Mouse (Mus musculus) layer of hippocampus, adult 11-12 months (tissue): ENCODE measurements at regions not wholly inside any gene's neighbourhood (a gene's known extent, or its start where the extent isn't known, plus 50 kb on each side); places are given as distances from the start of the nearest gene placed in this dataset.

ENCODE experiments used
- DNase-seq: peaks from one replicate; pipeline ENCODE4 v3.0.0; 2022; ENCODE audit warnings: low spot score

DNA sequence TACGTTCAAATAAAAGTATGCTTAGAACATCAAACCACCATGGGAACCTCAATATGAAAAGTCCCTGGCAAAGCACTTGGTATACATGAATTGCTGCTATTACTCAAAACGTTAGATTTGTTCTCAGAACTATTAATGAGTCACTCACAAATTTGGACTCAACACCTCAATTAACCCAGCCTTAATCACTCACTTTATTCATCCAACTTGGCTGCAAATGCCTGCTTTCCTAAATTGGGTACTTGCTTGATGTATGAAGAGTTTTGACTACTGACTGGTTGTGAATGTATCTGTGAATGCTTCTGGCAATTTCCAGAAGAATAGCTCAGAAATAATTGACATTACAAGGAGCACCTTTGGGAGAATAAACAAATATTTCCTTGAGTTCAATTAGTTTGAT, 308.6 kb downstream of the Arl4a start:
- DNase-seq = no peak

DNA sequence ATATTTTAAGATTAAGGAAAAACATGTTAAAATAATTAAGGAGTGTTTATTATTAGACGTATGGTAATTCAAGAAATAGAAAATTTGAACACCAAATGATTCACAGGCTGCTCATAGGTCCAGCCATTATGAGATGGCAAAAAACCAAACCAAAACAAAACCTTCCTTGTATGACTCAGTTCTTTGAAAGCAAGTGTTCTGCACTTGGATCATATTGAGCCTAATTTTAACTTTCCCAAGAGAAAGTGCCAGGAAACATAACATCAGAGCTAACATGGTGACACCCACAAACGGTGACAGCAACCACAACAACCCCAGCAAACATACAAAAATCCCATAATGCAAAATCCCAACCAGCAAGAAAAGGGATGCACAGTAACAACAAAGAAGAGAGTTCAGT, 313.7 kb downstream of the Arl4a start:
- DNase-seq = no peak

DNA sequence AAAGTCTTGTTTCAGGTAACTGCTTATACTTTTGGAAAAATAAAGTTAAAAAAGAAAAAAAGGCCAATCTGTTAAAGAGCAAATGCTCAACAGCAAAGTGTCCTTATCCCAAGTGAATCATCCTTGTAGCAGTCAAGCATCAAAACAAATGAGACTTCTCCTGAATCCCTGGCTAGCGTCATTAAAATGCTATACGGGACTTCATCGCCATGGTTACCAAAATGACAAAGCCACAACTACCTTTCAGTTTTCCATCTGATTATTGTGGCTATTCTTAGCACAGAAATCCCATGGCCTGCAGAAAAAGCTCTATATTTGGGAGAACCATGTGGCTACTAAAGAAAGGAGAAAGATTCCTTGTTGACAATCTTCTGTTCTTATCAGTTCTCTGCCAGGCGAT, 322.7 kb downstream of the Arl4a start:
- no peak for DNase-seq

DNA sequence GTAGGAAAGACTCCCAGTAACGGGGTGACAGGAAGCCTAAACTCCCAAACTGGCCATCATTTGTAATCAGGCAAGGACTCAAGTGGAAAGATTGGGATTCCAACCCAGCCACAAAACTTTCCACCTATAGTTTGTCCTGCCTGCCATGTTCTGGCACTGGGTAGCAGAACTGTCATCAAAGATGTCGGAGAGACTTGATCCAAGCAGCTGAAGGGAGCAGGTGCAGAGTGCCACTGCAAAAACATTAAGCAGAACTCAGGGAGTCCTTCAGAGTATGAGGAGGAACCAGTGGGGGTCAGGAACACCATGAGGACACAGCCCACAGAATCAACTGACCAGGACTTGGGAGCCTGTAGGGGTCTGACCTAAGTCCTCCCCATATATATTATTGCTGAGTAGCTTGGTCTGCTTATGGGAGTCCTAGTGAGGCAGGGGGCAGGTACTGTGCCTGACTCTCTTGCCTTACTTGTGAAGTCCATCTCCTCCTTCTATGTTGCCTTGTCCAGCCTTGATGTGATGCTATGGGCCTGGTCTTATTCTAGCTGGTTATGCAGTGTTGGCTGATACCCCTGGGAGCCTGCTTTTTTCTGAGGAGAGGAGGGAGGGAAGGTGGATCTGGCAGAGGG, 323.5 kb downstream of the Arl4a start:
- no peak for DNase-seq

DNA sequence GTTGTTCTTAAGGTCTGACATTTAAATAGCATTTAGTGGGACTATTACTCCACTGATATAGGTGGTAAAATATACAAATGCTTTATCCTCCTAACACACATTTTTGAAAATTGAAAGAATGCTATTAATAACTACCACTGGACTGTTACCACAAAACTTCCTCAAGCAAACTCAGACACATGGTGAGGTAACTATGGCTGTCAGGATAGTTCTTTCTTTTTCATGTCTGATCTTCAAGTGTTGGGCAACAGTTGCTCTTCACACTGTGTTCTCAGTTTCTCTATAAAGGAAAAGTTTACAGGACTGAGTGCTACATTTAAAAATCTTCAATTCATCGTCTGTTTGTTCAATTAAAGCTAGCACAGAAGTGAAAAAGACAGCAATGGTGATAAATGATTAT, 326.0 kb downstream of the Arl4a start:
- DNase-seq = no peak

DNA sequence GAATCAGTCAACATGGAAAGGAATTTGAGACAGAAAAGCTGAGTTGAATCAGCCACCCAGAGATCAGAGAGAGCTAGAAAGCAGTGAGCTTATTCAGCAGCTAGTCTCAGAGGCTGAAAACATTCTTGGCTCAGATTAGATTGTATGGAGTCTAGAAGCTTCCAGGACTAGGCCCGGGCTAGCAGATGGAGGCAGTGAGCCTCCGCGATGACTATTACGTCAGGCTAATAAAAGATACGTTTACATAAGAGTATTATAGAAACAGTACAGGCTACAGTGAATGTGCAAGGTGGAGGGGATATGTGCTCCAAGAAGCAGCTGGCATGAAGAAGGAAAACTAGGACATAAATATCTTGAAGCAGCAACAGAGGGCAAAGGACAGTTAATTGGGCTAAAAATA, 328.0 kb downstream of the Arl4a start:
- no peak for DNase-seq

DNA sequence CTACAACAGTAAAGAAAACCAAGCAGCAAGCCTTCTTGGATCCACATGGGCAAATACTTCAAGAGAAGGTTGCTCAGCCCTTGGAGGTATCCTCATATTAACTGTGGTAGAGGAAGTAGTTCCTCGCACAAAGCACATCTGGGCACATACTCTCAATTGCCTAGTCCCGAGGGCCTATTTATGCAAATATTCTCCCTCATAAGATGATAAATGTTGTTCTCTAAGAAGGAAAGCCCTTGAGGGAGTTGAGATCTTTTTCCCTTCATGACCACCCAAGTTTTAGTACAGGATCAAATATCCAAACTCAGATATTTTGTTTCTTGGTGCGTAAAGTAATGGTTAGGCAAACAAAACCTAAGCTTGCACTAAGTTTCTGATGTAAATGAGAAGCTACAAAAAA, 340.6 kb downstream of the Arl4a start:
- no peak for DNase-seq

DNA sequence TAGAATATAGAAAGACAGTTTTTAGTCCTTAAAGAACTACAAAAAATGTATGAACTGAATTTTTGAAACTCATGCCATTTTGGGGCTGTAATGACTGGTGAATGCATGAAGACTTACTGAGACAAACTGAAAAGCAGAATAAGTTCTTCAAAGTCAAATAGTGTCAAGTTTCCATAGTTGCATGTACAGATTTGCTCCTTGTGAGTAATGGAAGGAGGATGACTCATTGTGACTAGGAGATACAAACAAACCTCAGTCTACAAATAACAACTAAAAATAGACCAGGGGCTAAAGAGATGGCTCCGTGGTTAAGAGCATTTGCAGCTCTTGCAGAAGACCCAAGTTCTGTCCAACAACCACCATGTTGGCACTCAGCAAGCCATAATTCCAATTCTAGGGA, 342.5 kb downstream of the Arl4a start:
- DNase-seq = no peak

DNA sequence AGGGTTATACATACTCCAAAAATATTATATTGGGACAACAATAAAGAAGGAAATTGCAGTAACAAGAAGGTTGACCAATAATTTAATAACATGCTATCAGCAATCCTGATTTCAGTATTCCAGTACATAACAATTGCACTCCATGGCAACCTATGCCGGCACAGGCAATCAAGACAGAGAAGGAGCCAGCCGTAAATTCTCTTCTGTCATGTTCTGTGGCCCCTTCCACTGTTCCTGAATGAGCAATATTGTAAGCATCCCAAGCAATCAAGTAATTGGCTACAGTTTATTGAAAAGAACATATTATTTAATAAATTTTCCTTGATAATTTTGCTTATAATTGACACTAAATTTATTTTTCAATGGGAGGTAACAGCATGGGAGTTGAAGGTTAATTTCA, 345.8 kb downstream of the Arl4a start:
- no peak for DNase-seq

DNA sequence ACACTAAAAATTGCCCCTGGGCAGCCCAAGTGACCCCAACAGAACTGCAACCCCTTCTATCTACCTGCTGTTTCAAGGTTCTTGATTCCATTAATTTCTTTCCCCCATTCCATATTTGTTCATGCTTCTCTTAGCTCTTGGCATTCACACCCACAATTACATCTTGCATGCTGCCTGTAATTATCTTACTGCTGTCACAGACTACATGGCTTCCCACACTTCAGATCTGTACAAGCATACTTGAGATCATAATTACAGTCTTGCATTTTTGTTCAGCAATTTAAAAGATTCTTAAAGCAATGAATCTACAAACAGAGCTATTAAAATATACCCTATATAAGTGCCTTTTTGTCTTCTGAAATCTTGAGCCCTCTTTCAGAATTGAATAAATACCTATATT, 352.4 kb downstream of the Arl4a start:
- DNase-seq = no peak

DNA sequence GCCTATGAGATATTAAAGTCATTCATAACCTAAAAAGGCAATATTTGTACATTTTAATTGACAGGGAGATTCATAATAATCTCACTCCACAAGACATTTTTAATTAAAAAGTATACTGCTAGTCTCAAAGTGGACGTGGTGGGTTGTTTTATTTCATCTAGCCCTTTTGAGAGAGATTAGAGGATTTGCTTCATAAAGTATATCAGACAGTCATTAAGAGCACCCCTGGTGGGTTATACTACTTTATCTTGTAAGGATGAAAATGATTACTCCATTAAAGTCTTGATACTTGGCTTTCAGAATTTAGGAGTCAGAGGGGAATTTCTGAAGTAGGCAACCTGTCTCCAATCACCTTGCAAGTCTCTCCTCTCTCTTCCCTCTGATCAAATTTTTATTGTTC, 355.7 kb downstream of the Arl4a start:
- DNase-seq = no peak

DNA sequence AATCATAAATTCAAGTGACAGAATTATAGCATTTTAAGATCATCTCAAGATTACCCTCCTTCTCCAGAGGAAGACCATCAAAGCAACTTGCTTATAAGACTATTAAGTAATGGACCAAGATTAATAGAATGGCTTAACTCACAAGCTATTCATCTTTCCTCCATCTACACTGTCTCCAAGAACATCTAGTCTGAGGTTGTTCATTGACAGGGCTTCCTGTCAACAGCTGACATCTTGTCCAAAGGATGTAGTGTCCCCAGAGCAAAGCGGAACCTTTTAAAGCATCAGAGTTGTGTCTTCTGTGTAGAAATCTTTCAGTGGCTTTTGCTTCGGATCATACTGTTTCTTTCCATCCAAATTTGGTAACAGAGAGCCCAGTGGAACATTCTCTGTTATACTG, 362.2 kb downstream of the Arl4a start:
- DNase-seq = no peak

DNA sequence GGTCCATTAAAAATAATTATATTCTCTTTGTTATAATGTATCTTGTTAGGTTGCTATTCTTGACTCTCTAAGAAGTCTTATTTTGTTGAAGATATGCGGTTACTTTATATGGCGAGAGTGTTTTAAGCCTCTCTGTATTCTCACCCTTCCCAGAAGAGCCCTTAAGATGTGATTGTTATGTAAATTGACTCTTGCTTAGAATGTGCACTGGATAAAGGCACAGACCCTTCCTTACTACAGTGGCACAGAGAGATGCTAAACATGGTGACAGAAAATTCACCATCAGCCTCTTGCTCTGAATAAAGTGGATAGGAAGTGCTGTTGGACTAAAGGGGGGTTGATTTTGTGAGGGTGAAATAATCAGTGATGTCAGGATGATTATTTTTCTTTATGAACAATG, 370.1 kb downstream of the Arl4a start:
- no peak for DNase-seq

DNA sequence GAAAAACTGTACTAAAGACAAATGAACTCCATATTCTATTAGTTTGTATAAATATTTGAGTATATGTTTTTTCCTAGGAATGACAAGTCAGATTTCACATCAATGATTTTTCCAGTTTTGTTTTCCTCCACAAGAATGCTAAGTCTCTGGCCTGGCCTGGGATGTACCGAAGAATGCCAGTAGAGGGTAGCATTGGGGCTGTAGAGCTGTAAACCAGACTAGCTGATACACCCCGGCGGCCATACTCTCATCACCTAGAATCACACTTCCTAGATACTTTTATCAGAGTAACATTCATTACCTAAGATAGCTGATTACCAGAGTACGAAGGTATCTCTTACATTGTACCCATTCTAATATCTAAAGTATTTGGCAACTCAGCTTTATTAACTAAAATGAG, 372.4 kb downstream of the Arl4a start:
- peak; percentile 72 for DNase-seq

DNA sequence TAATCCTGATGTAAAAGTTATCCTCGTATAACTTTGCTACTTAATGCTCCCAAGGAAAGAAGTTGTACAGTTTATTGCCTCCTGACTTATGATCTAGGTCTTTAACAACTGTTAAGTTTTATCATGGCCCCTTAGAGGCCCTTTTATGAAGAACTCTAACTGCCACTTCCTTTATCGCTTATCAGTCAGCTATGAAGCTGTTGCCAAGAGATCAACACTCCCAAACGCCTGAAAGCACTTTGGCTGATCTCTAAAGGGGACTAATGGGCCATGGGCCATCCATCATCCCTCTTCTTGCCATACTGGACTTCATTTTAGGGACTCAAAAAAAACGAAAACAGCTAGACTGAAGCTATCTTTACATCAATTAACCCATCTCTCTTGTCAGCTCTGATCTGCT, 377.4 kb downstream of the Arl4a start:
- no peak for DNase-seq

DNA sequence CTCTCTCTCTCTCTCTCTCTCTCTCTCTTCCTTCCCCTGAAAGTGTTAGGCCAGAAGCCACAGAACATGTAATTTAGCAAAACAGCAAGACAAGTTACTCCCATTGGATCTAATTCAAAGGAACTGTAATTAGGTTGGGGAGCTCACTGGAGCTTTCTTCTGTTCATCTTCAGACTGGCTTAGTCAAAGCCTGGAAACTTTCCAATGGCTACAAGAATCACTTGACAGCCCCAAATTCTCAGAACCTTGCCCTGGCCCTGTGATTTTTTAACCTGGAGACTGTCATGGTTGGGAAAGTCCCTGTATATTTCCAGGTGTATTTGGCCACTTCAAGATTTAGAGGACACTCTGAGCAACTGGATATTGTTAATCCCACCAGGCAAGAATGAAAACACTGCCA, 381.2 kb downstream of the Arl4a start:
- DNase-seq = no peak

DNA sequence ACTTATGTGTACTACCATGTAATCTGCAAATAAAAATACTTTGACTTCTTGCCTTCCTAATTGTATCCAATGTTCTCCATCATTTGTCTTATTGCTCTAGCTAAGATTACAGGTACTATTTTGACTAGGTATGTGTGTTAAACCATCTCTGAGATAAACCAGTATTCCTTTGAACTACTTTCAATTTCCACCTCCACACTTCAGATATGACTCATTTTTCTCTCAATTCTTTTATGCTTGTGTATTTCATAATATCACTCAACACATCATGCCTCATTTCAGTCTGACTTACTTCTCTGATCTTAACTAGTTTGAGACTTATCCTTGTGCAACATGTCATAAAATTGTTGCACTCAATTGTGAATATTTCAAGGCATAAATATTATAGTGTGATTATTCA, 388.9 kb downstream of the Arl4a start:
- DNase-seq = no peak

DNA sequence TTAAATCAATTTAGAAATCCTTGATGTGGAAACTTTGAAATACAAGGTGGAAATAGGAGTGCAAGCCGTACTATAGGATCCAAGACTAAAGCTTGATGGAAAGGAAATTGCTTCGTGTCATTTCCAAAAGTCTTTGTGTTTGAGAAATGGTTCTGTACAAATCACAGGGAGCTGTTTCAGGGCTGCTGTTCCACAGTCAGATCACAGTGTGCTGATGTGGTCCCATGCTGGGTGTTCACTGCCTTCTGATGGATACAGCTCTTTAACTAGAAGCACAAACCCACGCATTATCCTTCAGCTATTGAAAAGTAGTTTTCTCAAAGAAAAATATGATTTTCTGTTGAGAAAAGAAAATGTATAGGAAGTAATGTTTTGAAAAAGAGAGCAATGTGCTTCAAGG, 391.3 kb downstream of the Arl4a start:
- no peak for DNase-seq

DNA sequence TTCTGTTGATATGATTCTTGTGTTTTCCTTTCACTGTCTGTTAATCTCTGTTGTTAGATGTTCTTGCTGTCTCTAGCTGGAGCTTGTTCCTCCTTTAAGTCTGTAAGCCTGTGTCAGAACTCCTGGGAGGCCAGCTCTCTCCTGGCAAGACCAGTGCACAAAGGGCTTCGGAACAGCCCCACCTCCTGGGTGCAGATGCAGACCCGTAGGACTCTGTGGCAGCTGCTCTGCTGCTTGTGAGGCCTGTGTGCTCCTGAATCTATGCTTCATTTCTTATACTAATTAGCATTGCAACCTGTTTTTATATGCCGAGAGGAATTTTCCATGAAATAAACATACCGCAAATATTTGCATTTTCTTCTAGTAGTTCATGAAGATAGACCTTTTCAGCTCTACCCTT, 392.2 kb downstream of the Arl4a start:
- no peak for DNase-seq

DNA sequence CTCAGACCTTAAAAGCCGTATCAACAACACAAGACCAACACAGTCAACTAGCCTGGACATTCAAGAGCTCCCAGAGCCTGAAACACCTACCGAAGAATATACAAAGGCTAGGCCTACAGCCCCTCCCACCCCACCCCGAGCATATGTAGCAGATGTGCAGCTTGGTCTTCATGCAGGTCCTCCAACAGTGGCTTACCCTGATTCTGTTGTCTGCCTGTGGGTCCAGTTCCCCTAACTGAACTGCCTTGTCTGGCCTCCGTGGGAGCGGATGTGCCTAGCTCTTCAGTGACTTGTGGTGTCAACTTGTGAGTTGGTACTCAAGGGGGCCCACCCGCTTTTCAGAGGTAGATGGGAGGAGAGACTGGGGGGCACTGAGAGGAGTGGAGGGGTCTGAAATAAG, 398.6 kb downstream of the Arl4a start:
- no peak for DNase-seq

DNA sequence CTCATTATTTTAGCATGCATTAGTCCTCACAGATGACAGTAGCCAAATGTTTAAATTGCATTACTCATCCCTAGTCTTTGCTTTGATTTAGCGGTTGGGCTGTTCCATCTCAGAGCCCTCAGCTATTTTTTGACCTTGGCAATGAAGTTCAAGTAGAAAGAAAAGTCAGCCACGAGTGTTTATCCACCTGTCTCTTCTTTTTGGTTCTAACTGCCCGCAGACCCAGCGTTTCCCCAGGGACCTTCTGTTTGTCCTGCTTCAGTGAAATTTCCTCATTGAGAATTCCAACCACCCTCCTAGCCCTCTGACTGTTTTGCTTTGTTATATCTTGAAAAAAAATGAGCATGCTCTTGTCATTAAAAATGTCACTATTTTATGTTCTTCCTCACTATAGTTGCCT, 403.5 kb downstream of the Arl4a start:
- no peak for DNase-seq

DNA sequence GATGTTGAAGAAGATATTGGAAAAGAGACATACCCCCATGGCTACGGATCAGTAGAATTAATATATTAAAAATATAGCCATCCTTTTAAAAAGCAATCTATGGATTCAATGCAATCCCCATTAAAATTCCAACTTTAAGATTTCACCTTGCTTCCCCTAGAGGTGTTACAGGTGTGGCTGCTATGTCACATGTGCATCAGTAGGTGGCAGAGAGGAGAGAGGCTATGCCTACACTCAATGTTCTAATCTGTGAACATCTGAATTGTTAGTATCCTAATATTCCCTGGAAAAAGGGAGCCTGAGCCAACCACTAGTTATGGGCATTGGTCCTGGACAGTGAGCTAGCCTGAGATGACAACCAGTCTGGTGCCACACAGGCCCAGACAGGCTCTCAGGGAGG, 416.6 kb downstream of the Arl4a start:
- DNase-seq = no peak

DNA sequence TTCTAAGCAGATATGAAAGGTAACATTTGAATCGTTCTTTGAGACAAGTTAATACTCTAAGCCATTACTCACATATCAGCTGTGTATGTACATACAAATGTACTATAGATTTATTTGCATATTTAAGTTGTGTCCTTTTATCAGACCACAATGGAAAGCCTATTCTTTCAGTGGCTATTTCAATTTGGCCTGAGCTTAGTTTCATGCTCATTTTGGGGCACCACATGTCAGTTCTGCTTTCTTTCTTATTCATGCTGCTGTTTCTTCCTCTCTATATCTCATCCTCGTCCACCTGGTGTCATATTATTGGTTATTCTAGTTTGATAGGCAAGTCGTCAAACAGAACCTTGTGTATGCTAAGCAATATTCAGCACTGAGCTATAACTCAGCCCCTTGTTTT, 432.5 kb downstream of the Arl4a start:
- DNase-seq = no peak

DNA sequence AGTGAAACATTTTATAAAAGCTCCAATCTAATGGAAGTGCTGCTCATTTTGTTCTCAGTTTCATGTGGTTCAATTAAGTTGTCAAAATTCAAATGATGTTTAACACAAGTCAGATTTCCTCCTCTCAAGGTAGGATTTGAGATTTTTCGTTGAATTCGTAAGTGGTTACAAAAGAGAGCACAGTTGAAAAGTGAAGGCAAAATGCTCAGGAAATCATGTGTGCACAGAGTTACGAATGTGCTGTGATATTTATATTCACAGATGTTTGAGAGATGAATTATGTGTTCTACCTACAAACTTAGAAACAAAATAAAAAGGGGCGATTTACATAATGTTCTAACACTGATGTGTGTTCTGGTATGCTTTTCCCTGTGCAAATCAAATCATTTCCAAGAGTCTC, 433.1 kb downstream of the Arl4a start:
- DNase-seq = no peak

DNA sequence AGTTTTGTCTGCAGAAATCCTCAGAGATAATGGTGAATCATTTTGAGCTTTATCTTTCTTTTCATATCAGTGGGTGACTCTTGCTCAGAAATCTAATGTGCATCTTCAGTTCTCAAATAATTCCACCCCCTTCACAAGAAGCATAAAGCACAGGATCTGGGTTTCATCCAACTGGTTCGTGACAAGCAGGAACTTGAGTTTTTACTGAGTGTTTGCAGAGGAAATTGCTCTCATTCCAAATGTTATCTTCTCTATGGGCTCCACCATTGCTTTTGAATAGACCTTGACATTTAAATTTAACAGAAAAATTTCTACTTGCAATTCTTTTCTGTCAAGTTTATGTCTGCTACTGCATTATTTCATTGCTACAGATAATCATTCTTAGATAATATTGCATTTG, 443.1 kb downstream of the Arl4a start:
- DNase-seq = no peak
